Mouse (Mus musculus) embryonic facial prominence, embryonic 11.5 days (tissue): ENCODE measurements around the gene Etfrf1. TPM values are rescaled to one million over a fixed set of nuclear protein-coding genes. Genes with fewer than 3 reads are reported as not detected.

ENCODE experiments used
- ATAC-seq: fragments of 200-750 bp; cut with Nextera tagmentation; replicated peaks from 2 replicates; pipeline ENCODE4 v1.8.0; 2017; ENCODE audit warnings: low read depth; ENCODE audit not compliant: insufficient number of reproducible peaks, low FRiP score, low TSS enrichment
- DNase-seq: peaks from one replicate; pipeline ENCODE4 v3.0.0-alpha.2; 2015; ENCODE audit warnings: low spot score
- H3K27ac ChIP-seq: fragments of 300-500 bp; sonication (generic); replicated peaks from 2 replicates; pipeline ENCODE4 v1.5.1; 2014; ENCODE audit warnings: mild to moderate bottlenecking, low read depth, low read length, control low read depth
- H3K27me3 ChIP-seq: fragments of 300-500 bp; sonication (generic); 2 replicates; pipeline ENCODE4 v1.6.1; 2014; ENCODE audit warnings: mild to moderate bottlenecking, low read length, moderate library complexity, mixed read lengths; ENCODE audit not compliant: control insufficient read depth, insufficient read depth
- H3K36me3 ChIP-seq: fragments of 300-500 bp; sonication (generic); replicated peaks from 2 replicates; pipeline ENCODE4 v1.6.1; 2014; ENCODE audit warnings: low read depth, mild to moderate bottlenecking, low read length, moderate library complexity, mixed read lengths; ENCODE audit not compliant: control insufficient read depth, insufficient read depth
- H3K4me1 ChIP-seq: fragments of 300-500 bp; sonication (generic); 2 replicates; pipeline ENCODE4 v1.6.1; 2014; ENCODE audit warnings: low read length, mixed read lengths; ENCODE audit not compliant: control insufficient read depth, insufficient read depth
- H3K4me2 ChIP-seq: fragments of 300-500 bp; sonication (generic); 2 replicates; pipeline ENCODE4 v1.6.1; 2014; ENCODE audit warnings: low read depth, mild to moderate bottlenecking, control low read depth, low read length, moderate library complexity
- H3K4me3 ChIP-seq: fragments of 300-500 bp; sonication (generic); 2 replicates; pipeline ENCODE4 v1.5.1; 2014; ENCODE audit warnings: low read depth, low read length, control low read depth
- H3K9ac ChIP-seq: fragments of 300-500 bp; sonication (generic); replicated peaks from 2 replicates; pipeline ENCODE4 v1.6.1; 2014; ENCODE audit warnings: mild to moderate bottlenecking, control low read depth, low read length
- H3K9me3 ChIP-seq: fragments of 300-500 bp; sonication (generic); replicated peaks from 2 replicates; pipeline ENCODE4 v1.6.1; 2016; ENCODE audit warnings: mild to moderate bottlenecking, low read length, inconsistent platforms, mixed read lengths; ENCODE audit not compliant: control insufficient read depth
- WGBS: fragments of 180-500 bp; shearing (Covaris S2); extraction: QIAGEN DNeasy Blood & Tissue Kit; methylation state at CpG from one replicate; pipeline ENCODE4 v1.1.7; 2014; 5-methylcytosine and 5-hydroxymethylcytosine counted together
- polyA plus RNA-seq: library from polyadenylated mRNA; unstranded; fragments of >200 nt; fragmentation: Nextera tagmentation; extraction: Ambion mirVana; gene quantifications from 2 replicates; pipeline ENCODE4 v1.2.1, GENCODE M21; 2014

Gene Etfrf1
- polyA plus RNA-seq, 1 experiment from 2014 or later, result 33.2 TPM

- Histone ChIP-seq H3K9ac (no peak overlapping the region), H3K27ac (no peak overlapping the region), H3K9me3 (no peaks in the 10 kb centered on the region), H3K36me3 (no peaks in the 10 kb centered on the region), H3K27me3 (no peaks in the 10 kb centered on the region), H3K4me3 (no peak overlapping the region), H3K4me1 (no peaks in the 10 kb centered on the region), H3K4me2 (no peak overlapping the region)
- no peak for DNase-seq
- ATAC-seq, result no peak
- WGBS, result 79% methylated on average over 4 of the region's 4 CpGs
Measured at GRCm38 (mm10) chr6:145237148-145237547, 26.2 kb downstream of the Etfrf1 start.

- no peaks in the 10 kb centered on the region for H3K36me3 ChIP-seq
- no peak overlapping the region for H3K4me2 ChIP-seq
- ATAC-seq (no peak), DNase-seq (no peak)
- H3K27ac ChIP-seq, result no peak overlapping the region
- H3K9ac ChIP-seq, result no peak overlapping the region
- no peaks in the 10 kb centered on the region for H3K9me3 ChIP-seq
- WGBS, result 90% methylated on average over 6 of the region's 6 CpGs
- no peaks in the 10 kb centered on the region for H3K4me1 ChIP-seq
- H3K4me3 ChIP-seq, result no peak overlapping the region
- H3K27me3 ChIP-seq, result no peaks in the 10 kb centered on the region
Measured at GRCm38 (mm10) chr6:145240285-145240684, 29.4 kb downstream of the Etfrf1 start.

GRCm38 (mm10) chr6:145242521-145242920, 31.6 kb downstream of the Etfrf1 start:
- H3K4me3 ChIP-seq, result no peak overlapping the region
- DNase-seq (peak; percentile 72), ATAC-seq (no peak)
- WGBS, result 56% methylated on average over 1 of the region's 1 CpGs
- no peaks in the 10 kb centered on the region for H3K36me3 ChIP-seq
- no peak overlapping the region for H3K9ac ChIP-seq
- no peak overlapping the region for H3K4me2 ChIP-seq
- H3K27ac ChIP-seq, result no peak overlapping the region
- no peaks in the 10 kb centered on the region for H3K27me3 ChIP-seq
- no peaks in the 10 kb centered on the region for H3K9me3 ChIP-seq
- H3K4me1 ChIP-seq, result no peaks in the 10 kb centered on the region

GRCm38 (mm10) chr6:145246841-145247240, 35.9 kb downstream of the Etfrf1 start:
- no peak overlapping the region for H3K9ac ChIP-seq

GRCm38 (mm10) chr6:145247886-145248285, 37.0 kb downstream of the Etfrf1 start:
- Histone ChIP-seq H3K27ac (no peak overlapping the region), H3K27me3 (no peaks in the 10 kb centered on the region), H3K36me3 (no peaks in the 10 kb centered on the region), H3K9ac (no peak overlapping the region), H3K4me3 (no peak overlapping the region), H3K4me1 (peaks cover 3% of the 10 kb centered on the region; the same call in 1 of the 2 replicates), H3K9me3 (no peaks in the 10 kb centered on the region), H3K4me2 (no peak overlapping the region)
- ATAC-seq (no peak), DNase-seq (no peak)
- 68% methylated on average over 3 of the region's 3 CpGs for WGBS

More at GRCm38 (mm10) chr6:145246841-145247240, 35.9 kb downstream of the Etfrf1 start:
- peaks cover 3% of the 10 kb centered on the region; the same call in 1 of the 2 replicates for H3K4me1 ChIP-seq
- no peak overlapping the region for H3K27ac ChIP-seq
- no peaks in the 10 kb centered on the region for H3K27me3 ChIP-seq
- no peaks in the 10 kb centered on the region for H3K36me3 ChIP-seq
- H3K4me2 ChIP-seq, result no peak overlapping the region
- no peak for ATAC-seq
- H3K9me3 ChIP-seq, result no peaks in the 10 kb centered on the region
- no peak overlapping the region for H3K4me3 ChIP-seq
- WGBS, result 95% methylated on average over 5 of the region's 5 CpGs
- DNase-seq, result no peak

GRCm38 (mm10) chr6:145249291-145250184, 38.6 kb downstream of the Etfrf1 start:
- Histone ChIP-seq H3K9ac (peak overlapping the region; percentile 94), H3K27ac (peak overlapping the region; percentile 75), H3K4me3 (peak overlapping the region; percentile 92), H3K36me3 (no peaks in the 10 kb centered on the region), H3K9me3 (no peaks in the 10 kb centered on the region), H3K27me3 (no peaks in the 10 kb centered on the region), H3K4me1 (peaks cover 3% of the 10 kb centered on the region; the same call in 1 of the 2 replicates), H3K4me2 (peak overlapping the region; percentile 78)
- peak; percentile 58 for DNase-seq
- peak; percentile 56 for ATAC-seq
- WGBS, result 0% methylated on average over 57 of the region's 124 CpGs

- Histone ChIP-seq H3K4me3 (peak within 1 kb of the TSS; percentile 92), H3K4me1 (peaks cover 3% of the 10 kb centered on the region; the same call in 1 of the 2 replicates), H3K9me3 (no peaks in the 10 kb centered on the region), H3K4me2 (peak within 1 kb of the TSS; percentile 78), H3K9ac (peak within 1 kb of the TSS; percentile 94), H3K36me3 (no peaks in the 10 kb centered on the region), H3K27me3 (no peaks in the 10 kb centered on the region), H3K27ac (peak within 1 kb of the TSS; percentile 75)
- WGBS, result under 1% methylated on average over 58 of the region's 83 CpGs
- peak; percentile 95 for ATAC-seq
- DNase-seq, result peak; percentile 95
Measured at GRCm38 (mm10) chr6:145250185-145250791, 39.4 kb downstream of the Etfrf1 start, which contains the start of gene Kras. Gene Kras (minus strand): TSS chr6:145250239.

GRCm38 (mm10) chr6:145250820-145251219, 39.9 kb downstream of the Etfrf1 start:
- Histone ChIP-seq H3K27me3 (no peaks in the 10 kb centered on the region), H3K27ac (peak overlapping the region; percentile 75; the same call in 1 of the 2 replicates), H3K4me1 (peaks cover 3% of the 10 kb centered on the region; the same call in 1 of the 2 replicates), H3K9me3 (no peaks in the 10 kb centered on the region), H3K36me3 (no peaks in the 10 kb centered on the region), H3K4me2 (peak overlapping the region; percentile 70), H3K9ac (peak overlapping the region; percentile 94), H3K4me3 (peak overlapping the region; percentile 92)
- no peak; the same call in 1 of the 2 replicates for ATAC-seq
- 12% methylated on average over 16 of the region's 16 CpGs for WGBS
- DNase-seq, result no peak
